Mouse (Mus musculus) embryo, embryonic 11.5 days (tissue): ENCODE measurements around the gene Tmem95.
"Not testable (repeated sequence)": the region's sequence is repeated elsewhere in the genome, so short reads cannot be mapped to it uniquely, and the experiment has no call there.

Source experiments
- DNase-seq: peaks from one replicate; pipeline ENCODE4 v3.0.0-alpha.2; 2012; ENCODE audit warnings: low read depth, low spot score

Gene Tmem95

DNA sequence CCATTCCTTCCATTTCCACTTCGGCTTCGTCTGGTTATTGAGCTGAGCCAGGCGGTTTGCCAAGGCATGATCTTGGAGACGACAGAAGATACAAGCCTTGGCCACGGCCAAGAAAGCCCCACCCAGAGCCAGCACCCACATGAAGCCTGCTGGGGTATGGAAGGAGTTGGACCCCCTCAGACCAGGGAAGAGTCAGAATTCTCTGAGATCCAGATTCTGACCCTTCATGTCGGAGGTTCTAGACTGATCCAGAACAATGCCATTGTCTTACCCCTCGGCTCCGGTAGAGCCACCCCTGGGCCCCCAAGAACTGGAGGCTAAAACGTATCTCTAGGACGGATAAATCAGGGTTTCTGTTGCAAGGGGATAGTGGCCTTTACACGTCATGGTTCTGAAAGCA, at the start of gene Tmem95:
Gene Tmem95, minus strand, starts transcription at position 141 of the 400 bp plus-strand sequence.
- no peak for DNase-seq

DNA sequence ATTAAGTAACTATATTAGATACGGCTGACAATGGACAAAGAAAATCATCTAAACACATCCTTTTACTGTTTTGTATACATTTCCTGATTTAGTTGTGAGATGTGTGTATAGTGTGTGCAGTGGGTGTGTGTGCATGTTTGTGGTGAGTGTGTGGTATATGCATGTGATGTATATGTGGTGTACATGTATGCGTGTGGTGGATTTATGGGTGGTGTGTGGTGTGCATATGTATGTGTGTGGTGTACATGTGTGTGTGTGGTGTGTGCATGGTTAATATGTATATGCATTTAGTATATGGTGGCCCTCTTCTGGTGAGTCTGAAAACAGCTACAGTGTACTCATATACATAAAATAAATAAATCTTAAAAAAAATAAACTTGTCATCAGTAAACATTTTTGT, 49.7 kb upstream of the Tmem95 start:
- DNase-seq, result no peak

DNA sequence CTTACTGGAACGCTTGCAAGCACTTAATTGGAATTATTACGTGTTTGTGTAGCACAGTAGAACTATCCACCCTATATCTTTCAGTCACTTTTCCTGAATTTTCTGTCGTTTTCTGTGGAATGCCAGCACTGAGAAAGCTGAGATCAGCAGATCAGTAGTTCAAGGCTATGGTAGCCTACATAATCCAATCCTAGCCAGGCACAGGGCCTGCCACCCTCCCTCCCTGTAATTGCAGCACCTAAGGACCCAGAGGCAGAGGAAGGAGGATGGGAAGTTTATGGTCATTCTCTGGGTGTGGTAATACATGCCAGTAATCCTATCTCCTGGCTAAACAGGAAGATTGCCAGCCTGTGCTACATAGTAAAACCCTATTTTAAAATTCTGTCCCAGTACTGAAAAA, 45.0 kb upstream of the Tmem95 start:
- no peak for DNase-seq

DNA sequence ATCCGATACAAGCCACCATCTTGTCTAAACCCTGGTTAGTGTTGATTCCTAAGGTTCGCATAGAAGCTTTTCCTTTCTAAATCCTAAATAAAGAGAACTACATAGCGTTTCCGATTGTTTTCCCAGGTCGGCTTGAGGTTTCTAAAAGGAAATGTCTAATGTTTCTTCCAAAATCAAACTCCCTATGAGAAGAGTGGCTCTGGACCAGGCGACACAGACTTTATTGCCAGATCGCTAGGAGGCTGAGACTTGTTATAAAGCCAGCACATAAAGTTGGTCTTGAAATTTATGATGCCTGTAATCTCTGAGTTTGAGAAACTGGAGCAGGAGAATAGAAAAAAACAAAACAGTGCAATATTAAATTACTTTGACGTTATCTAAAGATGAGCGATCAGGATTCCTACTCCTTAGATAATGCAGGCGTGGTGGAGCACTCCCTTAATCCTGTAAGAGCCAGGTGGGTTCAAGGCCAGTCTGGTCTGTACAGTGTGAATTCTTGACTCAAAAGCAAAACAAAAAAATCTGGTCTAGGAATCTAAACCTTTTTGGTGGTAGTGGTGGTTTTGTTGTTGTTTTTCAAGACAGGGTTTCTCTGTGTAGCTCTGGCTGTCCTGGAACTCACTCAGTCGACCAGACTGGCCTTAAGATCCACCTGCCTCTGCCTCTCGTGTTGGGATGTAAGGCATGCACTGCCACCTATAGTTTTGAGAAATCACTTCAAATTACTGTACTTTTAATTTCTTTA, 44.4 kb upstream of the Tmem95 start:
- no peak for DNase-seq

DNA sequence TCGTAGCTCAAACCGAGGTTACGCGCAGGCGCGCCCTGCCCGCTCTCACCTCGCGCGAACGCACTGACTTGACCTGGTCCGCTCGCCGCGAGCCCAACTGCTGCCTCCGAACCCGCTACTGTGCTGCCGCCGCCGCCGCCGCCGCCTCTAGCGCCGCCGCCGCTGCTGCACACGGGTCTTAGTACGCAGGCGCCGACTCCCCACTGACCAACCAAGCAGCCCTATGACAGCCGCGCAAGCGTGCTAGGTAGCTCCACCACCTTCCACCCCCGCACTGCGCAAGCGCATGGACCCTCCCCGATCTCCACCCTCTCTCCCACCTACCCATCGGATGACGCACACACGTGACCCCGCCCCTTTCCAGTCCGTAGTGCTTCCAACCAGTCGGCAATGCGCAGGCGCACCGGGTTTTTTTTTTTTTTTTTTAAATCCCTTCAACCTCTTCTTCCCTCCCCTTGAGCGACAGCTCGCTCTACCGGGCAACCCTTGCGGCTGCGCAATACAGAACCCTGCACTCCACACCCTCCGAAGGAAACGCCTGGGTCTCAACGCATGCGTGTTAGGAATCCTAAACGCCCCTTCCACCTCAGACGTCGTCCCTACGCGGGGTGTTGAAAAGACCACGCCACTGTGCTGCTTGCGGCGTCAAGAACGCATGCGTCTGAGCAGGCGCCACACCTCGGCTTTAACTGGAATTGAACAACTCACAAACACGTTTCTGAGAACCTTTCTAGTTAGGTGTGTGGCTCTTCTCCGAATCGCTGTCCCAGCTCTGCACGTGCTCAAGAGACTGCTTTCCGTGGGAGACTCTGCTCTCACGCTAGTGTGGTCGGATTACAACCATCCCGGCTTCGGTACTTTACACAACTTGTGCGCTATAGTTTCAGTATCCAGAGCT, 43.5 kb upstream of the Tmem95 start, which contains the start of gene Eif5a:
Gene Eif5a, minus strand, starts transcription at position 845 of the 898 bp plus-strand sequence.
- peak; percentile 100 for DNase-seq

DNA sequence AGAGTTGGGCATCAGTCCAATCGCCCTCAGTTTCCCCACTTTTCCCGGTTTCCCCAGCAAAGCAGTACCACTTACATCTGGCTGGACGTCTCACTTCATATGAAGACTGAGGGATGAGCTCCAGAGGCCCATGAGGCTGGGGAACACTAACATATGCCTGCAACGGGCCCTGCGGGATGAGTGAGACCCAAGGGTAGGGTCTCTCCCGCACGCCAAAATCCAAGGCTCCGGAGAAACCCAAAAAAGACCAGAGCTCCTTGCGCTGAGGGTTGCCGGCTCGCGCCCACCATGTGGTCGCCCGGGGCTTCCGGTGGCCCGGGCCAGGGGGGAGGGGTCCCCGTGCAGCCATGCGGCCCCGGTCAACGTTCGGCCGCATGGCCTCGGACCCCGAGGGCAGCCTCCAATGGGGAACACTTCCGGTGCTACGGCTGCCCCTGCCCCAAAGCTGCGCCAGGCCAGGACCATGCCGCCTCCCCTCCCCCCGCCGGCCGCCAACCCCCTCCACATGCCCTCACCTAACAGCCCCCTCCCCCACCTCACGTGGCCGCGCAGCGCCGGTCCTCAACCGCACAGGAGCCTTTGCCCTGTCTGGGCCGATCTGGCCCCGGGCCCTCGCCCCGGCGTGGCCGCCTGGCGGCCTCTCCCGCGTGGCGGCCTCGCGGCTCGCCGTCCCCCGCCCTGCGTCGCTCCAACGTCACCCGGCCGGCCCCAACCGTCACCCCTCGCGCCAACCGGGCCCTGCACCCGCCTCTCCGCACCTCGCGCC, 42.6 kb upstream of the Tmem95 start:
- DNase-seq, result no peak

DNA sequence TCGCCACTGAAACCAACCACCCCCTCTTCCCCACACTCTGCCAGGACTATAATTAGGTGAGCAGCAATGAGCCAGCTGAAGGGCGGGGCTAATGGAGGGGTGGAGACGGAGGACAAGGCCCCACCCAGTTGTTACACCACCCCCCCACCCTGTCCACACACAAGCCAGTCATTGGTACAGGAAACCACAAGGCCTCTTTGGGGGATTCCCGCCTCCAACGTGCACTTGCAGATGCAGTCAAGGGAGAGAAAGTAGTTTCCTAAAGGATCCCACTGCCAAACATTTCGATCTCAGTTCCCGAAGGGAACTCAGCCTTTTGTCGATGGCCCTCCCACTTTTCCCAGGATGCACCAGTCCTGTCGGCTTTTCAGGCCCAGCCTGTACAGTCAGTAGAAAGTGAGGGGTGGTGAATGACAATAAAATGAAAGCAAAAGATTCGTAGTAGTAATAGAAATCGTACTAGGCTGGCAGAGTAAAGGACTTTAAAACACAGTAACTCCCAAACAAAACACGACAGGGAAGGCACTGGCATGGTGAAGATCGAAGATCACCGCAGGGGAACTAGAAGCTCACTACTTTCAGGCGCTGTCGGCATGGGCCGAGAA, 41.9 kb upstream of the Tmem95 start:
- DNase-seq, result no peak

DNA sequence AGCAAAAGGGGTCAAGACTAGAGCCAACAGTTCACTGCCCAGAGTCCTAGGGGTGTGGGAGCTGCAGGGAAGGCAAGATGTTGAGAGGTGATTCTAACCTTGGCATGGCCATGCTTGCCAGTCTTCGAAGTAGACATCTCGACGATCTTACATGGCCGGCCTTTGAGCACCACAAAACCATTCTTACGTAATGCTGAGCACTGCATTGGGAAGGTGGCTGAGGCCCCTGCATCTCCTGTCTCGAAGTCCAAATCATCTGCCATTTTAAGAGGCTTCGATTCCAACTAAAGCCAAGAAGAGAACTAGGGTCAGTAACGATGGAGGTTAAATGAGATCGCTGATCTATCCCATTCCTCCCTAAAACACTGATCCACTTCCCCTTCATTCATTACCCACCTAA, 41.2 kb upstream of the Tmem95 start:
- no peak for DNase-seq

DNA sequence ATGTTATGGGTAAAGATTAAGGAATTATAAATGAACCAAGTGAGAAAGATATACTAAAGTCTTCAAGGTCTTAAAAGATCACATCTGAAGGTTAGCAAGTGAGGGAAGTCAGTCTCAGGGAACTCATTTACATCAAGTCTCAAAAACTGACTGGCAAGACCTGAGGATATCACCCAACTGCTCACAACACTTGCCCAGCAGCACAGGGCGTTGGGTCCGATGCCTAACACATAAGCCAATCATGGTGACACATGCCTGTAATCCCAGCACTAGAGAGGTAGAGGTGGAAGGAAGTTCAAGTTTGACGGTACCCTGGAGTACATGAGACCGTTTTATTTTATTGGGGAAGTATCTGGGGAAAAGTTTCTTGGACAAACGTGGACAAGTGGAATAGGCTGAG, 40.3 kb upstream of the Tmem95 start:
- DNase-seq, result no peak

DNA sequence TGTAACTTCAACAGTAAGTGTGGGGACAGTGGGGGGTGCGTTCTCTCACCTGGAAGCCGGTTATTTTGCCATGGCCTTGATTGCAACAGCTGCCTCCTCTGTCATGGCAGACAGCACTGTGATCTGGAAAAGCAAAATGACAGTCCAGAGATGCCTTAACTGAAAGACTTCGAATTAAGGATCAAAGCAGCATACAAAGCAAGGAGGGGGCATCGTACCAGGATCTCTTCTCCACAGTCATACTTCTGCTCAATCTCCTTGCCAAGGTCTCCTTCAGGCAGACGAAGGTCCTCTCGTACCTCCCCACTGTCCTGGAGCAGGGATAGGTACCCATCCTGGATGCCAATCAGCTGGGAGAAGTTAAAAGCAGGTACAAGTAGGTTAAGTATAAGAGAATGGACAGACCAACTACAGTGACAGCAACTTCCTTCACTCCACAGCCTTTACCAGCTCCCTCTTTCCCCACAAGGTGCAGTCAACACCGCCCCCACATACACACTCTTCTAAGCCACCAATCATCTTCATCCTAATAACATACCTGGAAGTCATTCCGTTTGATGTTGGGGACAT, 39.6 kb upstream of the Tmem95 start:
- no peak for DNase-seq

DNA sequence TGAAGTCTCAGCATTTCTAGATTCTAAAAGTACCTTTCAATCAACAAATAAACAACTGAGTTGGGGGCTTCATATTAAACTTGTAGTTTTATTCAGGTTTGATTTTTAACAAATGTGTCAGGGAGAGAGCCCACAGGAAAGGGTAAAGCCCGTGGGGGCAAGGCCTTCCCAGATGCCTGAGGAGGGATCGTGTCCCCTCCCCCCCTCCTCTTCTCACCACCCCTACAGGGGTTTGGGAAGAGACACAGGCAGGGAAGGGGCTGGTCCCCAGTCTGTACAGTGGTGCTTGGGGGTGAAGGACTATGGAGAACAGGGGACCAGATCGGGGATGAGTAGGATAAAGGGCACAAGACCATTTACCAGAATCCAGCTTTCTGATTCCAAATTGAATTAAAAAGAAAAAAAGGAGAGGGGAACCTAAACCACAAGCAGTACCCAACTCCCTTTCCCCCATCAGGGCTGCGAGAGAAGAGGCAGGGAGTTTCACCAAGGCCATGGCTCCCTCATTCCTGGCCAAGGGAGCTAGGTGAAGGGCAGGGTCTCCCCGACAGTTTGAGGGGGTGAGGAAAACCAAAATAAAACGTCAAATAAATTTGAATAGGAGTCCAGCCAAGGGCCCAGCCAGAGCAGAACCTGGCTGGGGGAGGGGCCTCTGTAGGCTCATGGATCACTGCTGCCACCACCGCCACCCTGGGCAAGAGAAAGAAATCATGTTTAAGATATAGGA, 39.0 kb upstream of the Tmem95 start:
- not testable (repeated sequence) for DNase-seq

DNA sequence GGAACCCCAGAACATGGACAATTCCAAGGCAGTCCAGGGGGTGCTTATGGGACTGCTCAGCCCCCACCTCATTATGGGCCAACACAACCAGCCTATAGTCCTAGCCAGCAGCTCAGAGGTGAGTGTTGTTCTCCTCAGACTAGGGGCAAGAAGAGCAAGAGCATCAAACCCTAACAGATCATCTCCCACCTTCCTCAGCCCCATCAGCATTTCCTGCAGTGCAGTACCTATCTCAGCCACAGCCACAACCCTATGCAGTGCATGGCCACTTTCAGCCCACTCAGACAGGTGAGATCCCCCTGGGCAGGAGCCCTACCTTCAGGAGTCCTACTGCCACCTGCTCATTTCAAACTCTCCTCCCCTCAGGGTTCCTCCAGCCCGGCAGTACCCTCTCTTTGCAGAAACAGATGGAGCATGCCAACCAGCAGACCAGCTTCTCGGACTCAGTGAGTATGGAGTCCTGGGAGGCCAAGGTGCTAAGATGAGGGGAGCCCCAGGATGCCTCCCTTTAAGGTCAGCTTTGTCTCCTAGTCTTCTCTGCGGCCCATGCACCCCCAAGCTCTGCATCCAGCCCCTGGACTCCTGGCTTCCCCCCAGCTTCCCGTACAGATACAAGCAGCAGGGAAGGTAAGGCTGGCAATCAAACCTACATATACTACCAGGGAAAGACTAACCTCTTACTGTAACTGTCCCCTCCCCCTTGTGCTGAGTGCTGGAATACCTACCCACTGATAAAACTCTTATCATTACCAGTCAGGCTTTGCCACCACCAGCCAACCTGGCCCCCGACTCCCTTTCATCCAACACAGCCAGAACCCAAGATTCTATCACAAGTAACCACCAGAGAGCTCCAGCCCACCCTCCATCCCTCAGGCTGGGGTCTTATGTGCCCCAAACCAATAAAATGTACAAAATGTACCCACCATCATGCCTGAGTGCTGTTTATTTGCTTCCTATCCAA, 38.1 kb upstream of the Tmem95 start:
- no peak for DNase-seq

DNA sequence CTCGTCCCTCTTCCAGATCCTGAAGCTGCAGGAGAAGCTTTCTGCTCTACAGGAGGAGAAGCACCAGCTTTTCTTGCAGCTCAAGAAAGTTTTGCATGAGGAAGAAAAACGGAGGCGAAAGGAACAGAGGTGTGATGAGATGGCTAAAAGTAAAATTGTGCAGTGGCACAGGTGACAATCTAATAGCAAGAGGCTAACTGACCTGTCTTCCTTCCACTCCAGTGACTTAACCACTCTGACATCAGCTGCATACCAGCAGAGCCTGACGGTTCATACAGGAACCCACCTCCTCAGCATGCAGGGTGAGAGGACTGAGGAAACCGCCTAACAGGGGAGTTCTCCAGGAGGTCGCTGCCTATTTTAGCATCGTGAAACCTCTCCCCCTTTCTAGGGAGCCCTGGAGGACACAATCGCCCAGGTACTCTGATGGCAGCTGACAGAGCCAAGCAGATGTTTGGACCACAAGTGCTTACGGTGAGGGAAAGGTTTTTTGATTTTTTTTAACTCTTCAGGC, 37.2 kb upstream of the Tmem95 start:
- no peak for DNase-seq

DNA sequence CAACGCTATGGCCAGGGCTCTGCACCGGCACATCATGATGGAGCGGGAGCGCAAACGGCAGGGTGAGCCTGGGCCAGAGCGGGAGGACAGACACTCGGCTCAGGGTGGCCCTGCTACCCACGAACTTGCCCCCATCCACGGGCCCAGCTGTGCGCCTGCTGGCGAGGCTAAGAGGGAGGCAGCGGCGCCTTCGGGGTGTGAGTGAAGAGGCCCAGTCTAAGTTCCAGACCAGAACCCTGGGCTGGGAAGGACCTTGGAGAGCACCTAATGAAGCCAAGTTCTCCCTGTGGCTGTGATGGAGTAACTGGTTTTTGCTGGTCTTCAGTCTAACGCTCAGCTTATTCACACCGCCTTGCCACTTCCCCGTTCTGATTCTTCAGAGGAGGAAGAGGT, 36.5 kb upstream of the Tmem95 start:
- DNase-seq, result no peak

DNA sequence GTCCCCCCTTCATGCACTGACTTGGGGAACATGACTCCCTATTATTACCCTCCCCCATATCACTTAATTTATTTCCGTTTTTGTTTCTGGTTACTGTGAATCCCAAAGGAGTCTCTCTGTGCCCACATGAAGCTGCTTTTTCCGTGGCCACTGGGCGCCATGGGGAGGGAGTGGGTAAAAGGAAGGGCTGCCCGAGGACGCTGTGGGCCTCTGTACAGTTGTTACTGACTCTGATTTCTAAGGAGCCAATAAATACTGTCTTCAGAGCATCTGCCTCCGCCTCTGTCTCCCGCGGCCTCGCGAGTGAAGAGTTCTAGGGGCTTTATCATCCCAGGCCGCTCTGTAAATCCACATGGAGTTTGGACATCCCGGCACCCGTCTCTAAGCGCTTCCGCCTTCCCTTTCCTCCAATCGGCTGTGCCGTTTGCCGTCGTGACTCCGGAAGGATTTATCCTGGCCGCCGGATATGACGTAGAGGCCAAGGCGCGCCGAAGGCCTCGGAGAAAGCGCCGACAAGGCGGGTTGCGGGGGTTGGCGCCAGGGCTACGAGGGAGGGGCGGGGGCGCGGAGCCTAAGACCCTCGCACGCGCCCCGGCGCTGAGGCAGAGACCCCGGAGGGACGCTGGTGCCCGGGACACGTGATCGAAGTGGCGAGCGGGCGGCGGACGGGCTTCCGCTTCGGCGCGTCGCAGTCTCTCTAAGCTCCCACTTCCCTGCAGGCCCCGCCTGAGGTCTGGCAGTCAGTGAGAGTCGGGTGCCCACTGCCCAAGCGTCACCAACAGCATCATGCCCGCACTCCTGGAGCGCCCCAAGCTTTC, 35.9 kb upstream of the Tmem95 start, which contains the start of gene Gps2:
Gene Gps2, plus strand, starts transcription at position 335 of the 818 bp plus-strand sequence.
- peak; percentile 89 for DNase-seq

DNA sequence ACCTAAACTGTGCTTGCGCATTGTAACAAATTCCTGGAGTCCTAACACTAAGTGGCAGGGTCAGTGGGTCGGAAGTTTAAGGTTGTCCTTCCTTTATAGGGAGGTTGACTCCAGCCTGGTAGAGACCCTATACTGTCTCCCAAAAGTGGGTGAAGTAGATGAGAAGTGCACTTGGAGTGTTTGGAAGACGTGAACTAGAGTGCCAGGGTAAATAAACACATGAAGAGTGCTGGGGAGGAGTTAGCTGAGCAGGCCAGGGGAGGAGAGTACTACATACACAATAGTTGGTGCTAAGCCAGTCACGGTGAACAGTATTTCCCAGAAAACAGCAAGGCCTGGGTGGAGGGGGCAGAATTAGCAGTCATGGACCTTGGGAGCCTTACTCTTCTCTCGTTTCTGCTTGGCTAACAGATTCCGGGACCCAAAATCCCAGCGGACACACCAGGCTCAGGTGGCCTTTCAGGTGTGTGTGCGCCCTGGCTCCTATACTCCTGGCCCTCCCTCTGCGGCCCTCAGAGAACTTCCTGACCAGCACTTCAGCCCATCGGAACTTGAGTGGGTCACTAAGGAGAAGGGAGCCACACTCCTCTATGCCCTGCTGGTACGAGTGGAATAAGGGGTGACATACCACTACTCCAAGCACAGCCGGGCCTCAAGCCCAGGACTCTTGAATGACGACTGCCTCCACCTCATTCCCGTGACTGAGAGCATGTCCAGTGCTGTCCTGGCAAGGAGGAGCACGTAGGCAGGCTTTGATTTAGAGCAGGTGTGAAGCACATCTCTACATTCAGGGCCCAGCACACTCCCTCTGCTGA, 35.1 kb upstream of the Tmem95 start:
- no peak for DNase-seq

DNA sequence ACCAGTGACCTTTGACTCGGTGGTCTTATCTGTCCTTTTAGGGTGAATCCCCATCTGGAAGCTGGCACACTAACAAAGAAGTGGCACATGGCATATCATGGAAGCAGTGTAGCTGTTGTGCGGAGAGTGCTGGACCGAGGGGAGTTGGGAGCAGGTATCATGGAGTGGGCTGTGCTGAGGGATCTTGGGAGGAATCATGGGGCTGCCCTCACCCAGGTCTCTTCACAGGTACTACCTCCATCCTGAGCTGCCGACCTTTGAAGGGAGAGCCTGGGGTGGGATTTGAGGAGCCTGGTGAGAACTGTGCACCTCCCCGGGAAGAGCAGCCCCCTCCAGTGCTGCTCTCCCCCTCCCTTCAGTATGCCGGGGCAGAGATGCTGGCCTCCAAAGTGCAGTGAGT, 33.9 kb upstream of the Tmem95 start:
- DNase-seq, result no peak
